Mouse (Mus musculus) erythroblast, adult 5-6 weeks (primary cell): ENCODE results near the gene Amer3. TPM values are rescaled to one million over a fixed set of nuclear protein-coding genes. Genes with fewer than 3 reads are reported as not detected.
"Not testable (repeated sequence)": the region's sequence is repeated elsewhere in the genome, so short reads cannot be mapped to it uniquely, and the experiment has no call there.

Source experiments
- ATAC-seq: replicated peaks from 2 replicates; pipeline ENCODE4 v1.8.0; 2016; ENCODE audit warnings: moderate number of reproducible peaks, mild to moderate bottlenecking, moderate TSS enrichment, inconsistent platforms; ENCODE audit not compliant: poor library complexity, low FRiP score, severe bottlenecking
- total RNA-seq, 2 experiments: library from RNA; stranded (forward) in 1 of 2; stranded (reverse) in 1 of 2; fragments of 150-400 nt in 1 of 2; fragments of 200-764, 138-1000 nt in 1 of 2; gene quantifications; 2 replicates each; pipeline versions ENCODE4 v1.2.3 to v1.2.4; 2015 to 2017; ENCODE audit warnings: low replicate concordance in 2 of 2

Gene Amer3
- total RNA-seq, 2 experiments from 2014 or later, result not detected

DNA sequence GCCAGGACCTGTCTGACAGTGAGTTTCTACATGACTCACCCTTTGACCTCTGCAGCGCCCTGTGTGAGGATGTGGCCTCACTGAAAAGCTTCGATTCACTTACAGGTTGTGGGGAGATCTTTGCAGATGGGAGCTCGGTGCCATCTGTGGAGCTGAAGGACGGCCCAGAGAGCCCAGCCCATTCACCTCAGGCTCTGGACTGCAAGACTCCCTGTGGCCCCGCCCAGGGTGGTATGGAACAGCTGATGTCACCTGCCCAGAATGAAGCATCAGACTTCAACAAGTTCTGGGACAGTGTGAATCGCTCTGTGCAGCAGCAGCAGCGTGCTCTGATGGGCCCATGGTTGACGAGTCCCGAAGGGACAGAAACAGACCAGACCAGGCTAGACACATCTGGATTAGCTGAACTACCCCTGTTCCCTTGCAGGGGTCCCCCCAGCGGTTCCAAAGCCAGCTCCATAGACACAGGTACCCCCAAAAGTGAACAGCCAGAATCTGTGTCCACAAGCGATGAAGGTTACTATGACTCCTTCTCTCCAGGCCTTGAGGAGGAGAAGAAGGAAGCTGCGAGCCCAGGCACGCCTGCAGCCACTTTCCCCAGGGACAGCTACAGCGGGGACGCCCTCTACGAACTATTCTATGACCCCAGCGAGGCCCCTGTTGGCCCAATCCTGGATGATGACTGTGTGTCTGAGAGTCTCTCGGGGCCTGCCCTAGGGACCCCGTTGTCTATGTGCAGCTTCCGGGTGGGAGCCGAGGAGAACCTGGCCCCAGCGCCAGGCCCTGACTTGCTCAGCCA is 8.0 kb downstream of the Amer3 start:
- ATAC-seq, result no peak

DNA sequence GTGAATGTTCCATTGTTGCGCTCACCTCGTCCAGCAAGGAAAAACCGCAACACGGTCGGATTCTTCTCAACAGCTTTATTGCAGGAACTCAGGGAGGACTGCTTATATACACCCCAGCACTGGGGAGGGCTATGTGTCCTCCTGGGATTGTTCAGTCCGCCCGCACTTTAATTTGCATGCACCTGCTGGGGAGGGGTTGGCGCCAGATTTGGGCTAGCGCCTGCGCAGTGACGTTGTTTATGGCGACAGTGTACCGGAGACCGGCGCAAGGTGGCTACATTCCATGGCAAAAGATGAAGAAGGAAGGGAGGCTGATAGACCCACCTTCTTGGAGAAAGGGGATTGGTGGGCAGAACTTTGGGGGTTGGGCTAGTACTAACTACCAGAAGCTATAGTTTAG is 20.5 kb downstream of the Amer3 start:
- ATAC-seq, result no peak

DNA sequence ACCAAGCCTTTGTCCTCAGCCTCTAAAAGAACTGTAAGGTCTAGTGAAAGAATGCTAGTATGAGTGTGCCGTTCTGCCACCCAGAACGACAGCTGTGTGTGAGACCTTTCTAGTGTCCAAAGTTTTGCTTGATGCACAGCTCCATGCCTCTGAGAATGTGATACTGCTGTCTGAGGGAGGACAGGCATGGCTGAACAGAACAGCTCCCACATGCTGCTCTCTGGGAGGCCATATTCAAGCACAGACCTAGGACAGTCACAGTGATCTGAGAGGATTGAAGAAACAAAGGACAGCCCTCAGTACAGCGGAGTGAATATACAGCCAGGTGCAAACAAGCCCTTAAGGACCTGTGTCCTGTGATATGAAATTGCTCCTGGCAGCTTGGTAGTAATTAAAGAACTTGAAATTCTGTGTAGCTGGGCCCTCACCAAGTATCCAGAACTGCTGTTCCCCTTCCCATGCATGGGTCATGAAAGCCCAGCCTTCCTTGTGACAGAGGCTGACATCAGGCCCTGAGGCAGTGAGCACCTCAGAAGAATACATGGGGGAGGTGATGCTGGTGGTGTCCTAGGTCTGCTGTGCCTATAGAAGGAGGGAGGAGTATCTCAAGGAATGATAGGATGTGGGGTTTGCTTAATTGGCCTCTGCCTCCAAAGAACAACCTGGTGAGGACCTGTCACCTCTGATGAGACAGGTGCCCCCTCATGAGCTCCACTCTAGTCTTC is 22.0 kb downstream of the Amer3 start:
- ATAC-seq, result no peak

GRCm38 (mm10) chr1:34602363-34602762 is 22.9 kb downstream of the Amer3 start:
- ATAC-seq, result no peak

DNA sequence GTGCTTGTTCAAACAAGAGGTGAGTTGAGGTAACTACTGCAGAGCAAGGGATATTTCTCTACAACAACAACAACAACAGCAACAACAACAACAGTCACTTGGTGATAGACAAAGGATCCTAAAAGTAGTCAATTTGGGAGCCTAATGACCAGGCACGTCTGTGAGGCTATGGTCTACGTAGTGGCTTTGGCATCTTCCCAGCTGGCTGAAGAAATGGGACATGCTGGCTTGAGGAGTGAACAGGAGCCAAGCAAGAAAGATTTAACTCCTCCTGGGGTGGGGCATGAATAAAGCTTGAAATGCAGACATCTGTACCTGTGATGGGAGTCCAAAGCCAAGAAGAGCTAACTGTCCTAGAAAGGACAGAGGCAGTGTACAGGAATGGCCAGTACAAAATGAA is 34.3 kb downstream of the Amer3 start:
- no peak for ATAC-seq

DNA sequence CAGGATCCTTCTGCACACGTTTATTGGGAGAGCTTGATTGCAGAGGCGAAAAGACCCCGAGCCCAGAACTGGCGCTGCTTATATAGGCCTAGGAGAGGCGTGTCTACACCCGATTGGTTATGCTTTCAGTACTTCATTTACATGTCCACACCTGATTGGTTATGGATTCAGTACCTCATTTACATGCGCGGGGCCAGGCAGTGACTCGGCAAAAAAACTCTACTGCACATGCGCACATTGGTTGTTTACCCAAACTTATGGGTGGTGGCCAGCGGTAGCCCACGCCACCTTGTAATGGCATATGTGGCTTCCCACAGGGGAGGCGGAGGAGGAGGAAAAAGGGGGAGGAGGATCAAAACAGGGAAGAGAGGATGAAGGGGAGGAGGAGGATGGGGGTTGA is 40.7 kb downstream of the Amer3 start:
- not testable (repeated sequence) for ATAC-seq

DNA sequence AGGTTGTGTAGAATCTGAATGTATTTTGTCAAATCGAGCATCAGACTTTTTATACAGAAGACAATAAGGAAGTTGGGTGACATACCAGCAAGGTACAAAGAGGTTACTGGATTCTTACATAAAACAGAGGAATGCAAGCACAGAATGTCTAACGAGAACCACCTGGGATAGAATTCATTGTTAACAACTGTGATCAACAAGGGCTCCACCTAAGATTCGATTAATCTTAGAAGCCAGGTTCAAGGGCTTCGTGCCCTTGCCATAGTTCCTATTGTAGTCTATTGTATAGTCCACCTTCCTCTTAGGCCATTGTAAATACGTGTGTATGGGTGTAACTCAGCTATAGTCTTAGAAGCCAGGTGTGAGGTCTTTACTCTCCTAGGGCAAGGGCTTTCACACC is 41.3 kb downstream of the Amer3 start:
- not testable (repeated sequence) for ATAC-seq

GRCm38 (mm10) chr1:34635711-34636110 is 56.3 kb downstream of the Amer3 start:
- no peak for ATAC-seq

Other genes with a start within 250 kb of the Amer3 start
- gene Ccdc115, start 140.0 kb upstream of the Amer3 start, total RNA-seq (2015; ENCODE audit: low replicate concordance), result 21.1 and 25.5 TPM in 2 replicates
- 9.9 and 12.1 TPM in 2 replicates for gene Ccdc115, start 140.0 kb upstream of the Amer3 start, total RNA-seq (2017; ENCODE audit: low replicate concordance)
- 20.5 and 20.6 TPM in 2 replicates for gene Imp4, start 139.8 kb upstream of the Amer3 start, total RNA-seq (2015; ENCODE audit: low replicate concordance)
- gene Imp4, start 139.8 kb upstream of the Amer3 start, total RNA-seq (2017; ENCODE audit: low replicate concordance), result 5.8 and 6.1 TPM in 2 replicates
- gene Ptpn18, start 119.9 kb upstream of the Amer3 start, total RNA-seq (2015; ENCODE audit: low replicate concordance), result 7.3 and 13.4 TPM in 2 replicates
- gene Ptpn18, start 119.9 kb upstream of the Amer3 start, total RNA-seq (2017; ENCODE audit: low replicate concordance), result 23.1 and 47.7 TPM in 2 replicates
- gene Prss39, start 81.2 kb upstream of the Amer3 start, total RNA-seq (2015; ENCODE audit: low replicate concordance), result not detected in 2 replicates
- not detected in 2 replicates for gene Prss39, start 81.2 kb upstream of the Amer3 start, total RNA-seq (2017; ENCODE audit: low replicate concordance)
- gene Cfc1, start 44.0 kb upstream of the Amer3 start, total RNA-seq (2015; ENCODE audit: low replicate concordance), result not detected in 2 replicates
- gene Cfc1, start 44.0 kb upstream of the Amer3 start, total RNA-seq (2017; ENCODE audit: low replicate concordance), result not detected in 2 replicates
- gene Prss40, start 18.7 kb upstream of the Amer3 start, total RNA-seq (2015; ENCODE audit: low replicate concordance), result not detected in 2 replicates
- not detected in 2 replicates for gene Prss40, start 18.7 kb upstream of the Amer3 start, total RNA-seq (2017; ENCODE audit: low replicate concordance)